14 mouse cellular contexts compared by ENCODE assay signal in genomic region chr9:87077919-87078318, GRCm38 (mm10). TPM values are rescaled to one million over a fixed set of nuclear protein-coding genes. Genes with fewer than 3 reads are reported as not detected.
DNase-seq lines count a peak whose midpoint lies in the region; ATAC-seq lines count a peak whose summit lies in the region.
"Had no signal": no experiment of that assay in that cellular context is flagged by ENCODE, and none has a peak within 500 bp of the region (broad histone marks: within the 10 kb centered on the region; RNA-seq: fewer than 3 reads in every experiment).

No protein-coding gene starts in this region.

- H3K4me2 ChIP-seq in heart, embryonic 14.5 days (ENCODE audit: low read length): no peak overlapping the region
- no peak overlapping the region for H3K4me2 ChIP-seq in midbrain, embryonic 12.5 days (replicated peaks)
- H3K4me2 ChIP-seq in midbrain, embryonic 15.5 days: no peak overlapping the region
- no peak overlapping the region for H3K4me2 ChIP-seq in forebrain, embryonic 13.5 days
- no peak overlapping the region for H3K4me2 ChIP-seq in stomach, embryonic 14.5 days (replicated peaks; ENCODE audit: low read depth, low read length)
- H3K4me2 ChIP-seq: hindbrain, embryonic 15.5 days; lung, embryonic 15.5 days had no signal

- H3K4me1 ChIP-seq in heart, embryonic 14.5 days (ENCODE audit: control insufficient read depth in 2 of 2, insufficient read depth in 2 of 2, low read length in 2 of 2): peaks cover 3 to 5% of the 10 kb centered on the region in 2 experiments; a peak in 3 of 4 replicates
- no peaks in the 10 kb centered on the region; the same call in 1 of the 2 replicates for H3K4me1 ChIP-seq in midbrain, embryonic 12.5 days
- H3K4me1 ChIP-seq in midbrain, embryonic 15.5 days: no peaks in the 10 kb centered on the region
- H3K4me1 ChIP-seq in forebrain, embryonic 13.5 days: no peaks in the 10 kb centered on the region
- H3K4me1 ChIP-seq in stomach, embryonic 14.5 days (ENCODE audit: control insufficient read depth, insufficient read depth, low read length): no peaks in the 10 kb centered on the region
- H3K4me1 ChIP-seq: hindbrain, embryonic 15.5 days; lung, embryonic 15.5 days; megakaryocyte, embryonic 14.5 days had no signal

- H3K9ac ChIP-seq in heart, embryonic 14.5 days (ENCODE audit: low read length): no peak overlapping the region
- no peak overlapping the region for H3K9ac ChIP-seq in midbrain, embryonic 12.5 days (replicated peaks)
- H3K9ac ChIP-seq in midbrain, embryonic 15.5 days: no peak overlapping the region
- no peak overlapping the region for H3K9ac ChIP-seq in forebrain, embryonic 13.5 days
- H3K9ac ChIP-seq in stomach, embryonic 14.5 days (replicated peaks; ENCODE audit: low read depth, low read length): no peak overlapping the region
- H3K9ac ChIP-seq: hindbrain, embryonic 15.5 days; lung, embryonic 15.5 days had no signal

- DNase-seq in heart, postnatal 14 days: no peak
- no peak for DNase-seq in layer of hippocampus, adult 11-12 months (ENCODE audit: low spot score)
- DNase-seq: cerebellum, adult 11-12 months; liver; right cerebral cortex, adult 18-20 months had no signal

- no peaks in the 10 kb centered on the region for H3K9me3 ChIP-seq in heart, embryonic 14.5 days (ENCODE audit: control insufficient read depth, low read length)
- H3K9me3 ChIP-seq in midbrain, embryonic 12.5 days: no peaks in the 10 kb centered on the region
- H3K9me3 ChIP-seq in midbrain, embryonic 15.5 days: no peaks in the 10 kb centered on the region
- H3K9me3 ChIP-seq in forebrain, embryonic 13.5 days (replicated peaks): no peaks in the 10 kb centered on the region
- H3K9me3 ChIP-seq in stomach, embryonic 14.5 days (ENCODE audit: control insufficient read depth, low read depth, low read length): no peaks in the 10 kb centered on the region
- H3K9me3 ChIP-seq: hindbrain, embryonic 15.5 days; lung, embryonic 15.5 days; megakaryocyte, embryonic 14.5 days had no signal

- no peaks in the 10 kb centered on the region for H3K36me3 ChIP-seq in heart, embryonic 14.5 days (ENCODE audit: control insufficient read depth, insufficient read depth, low read length)
- H3K36me3 ChIP-seq in midbrain, embryonic 12.5 days: peaks cover 14% of the 10 kb centered on the region; the same call in 1 of the 2 replicates
- H3K36me3 ChIP-seq in midbrain, embryonic 15.5 days (replicated peaks): no peaks in the 10 kb centered on the region; the same call in 1 of the 2 replicates
- H3K36me3 ChIP-seq in forebrain, embryonic 13.5 days (ENCODE audit: poor library complexity, severe bottlenecking): 0 out of 2 replicates have a peak, but pooled peaks cover 10% of the 10 kb centered on the region
- H3K36me3 ChIP-seq in stomach, embryonic 14.5 days (ENCODE audit: control insufficient read depth, insufficient read depth, low read length): no peaks in the 10 kb centered on the region
- H3K36me3 ChIP-seq: hindbrain, embryonic 15.5 days; lung, embryonic 15.5 days had no signal

- no peak overlapping the region for H3K4me3 ChIP-seq in heart, embryonic 14.5 days (ENCODE audit: control insufficient read depth in 1 of 2, insufficient read depth in 1 of 2, low read depth in 1 of 2, low read length in 2 of 2)
- no peak overlapping the region for H3K4me3 ChIP-seq in midbrain, embryonic 12.5 days
- no peak overlapping the region for H3K4me3 ChIP-seq in midbrain, embryonic 15.5 days
- no peak overlapping the region for H3K4me3 ChIP-seq in forebrain, embryonic 13.5 days
- no peak overlapping the region for H3K4me3 ChIP-seq in stomach, embryonic 14.5 days (ENCODE audit: low read depth, low read length)
- H3K4me3 ChIP-seq: hindbrain, embryonic 15.5 days; lung, embryonic 15.5 days; megakaryocyte, embryonic 14.5 days had no signal

- peak overlapping the region; percentile 17 to 20; a peak in 2 of 4 replicates for H3K27ac ChIP-seq in heart, embryonic 14.5 days (replicated peaks in 1 of 2; ENCODE audit: control insufficient read depth in 1 of 2, insufficient read depth in 1 of 2, low read depth in 2 of 2, low read length in 2 of 2)
- H3K27ac ChIP-seq in midbrain, embryonic 12.5 days (replicated peaks): no peak overlapping the region
- no peak overlapping the region for H3K27ac ChIP-seq in midbrain, embryonic 15.5 days
- H3K27ac ChIP-seq in forebrain, embryonic 13.5 days: no peak overlapping the region
- no peak overlapping the region for H3K27ac ChIP-seq in stomach, embryonic 14.5 days (ENCODE audit: low read length)
- H3K27ac ChIP-seq: hindbrain, embryonic 15.5 days; lung, embryonic 15.5 days had no signal

- ATAC-seq in heart, embryonic 14.5 days (ENCODE audit: insufficient number of reproducible peaks, insufficient read depth, low FRiP score, low read depth): no peak
- peak; percentile 68; the same call in 1 of the 2 replicates for ATAC-seq in midbrain, embryonic 12.5 days (ENCODE audit: low FRiP score, low read depth)
- ATAC-seq in midbrain, embryonic 15.5 days (replicated peaks): no peak
- ATAC-seq in forebrain, embryonic 13.5 days: peak; percentile 48; the same call in 1 of the 2 replicates
- ATAC-seq in stomach, embryonic 14.5 days (ENCODE audit: insufficient number of reproducible peaks, insufficient read depth, low FRiP score, low read depth): 0 out of 2 replicates have a peak, but pooled peaks have one; percentile 58
- ATAC-seq: Patski had no signal

- intact Hi-C loops in heart, postnatal 14 days (cut with DNase I): no loop called here

- 25% methylated on average over 2 of the region's 2 CpGs for WGBS in heart, embryonic 14.5 days
- 34% methylated on average over 2 of the region's 2 CpGs for WGBS in midbrain, embryonic 12.5 days
- WGBS in midbrain, embryonic 15.5 days: 42% methylated on average over 2 of the region's 2 CpGs
- WGBS in forebrain, embryonic 13.5 days: 30% methylated on average over 2 of the region's 2 CpGs
- 9% methylated on average over 2 of the region's 2 CpGs for WGBS in stomach, embryonic 14.5 days

- no peaks in the 10 kb centered on the region for H3K27me3 ChIP-seq in heart, embryonic 14.5 days (ENCODE audit: control insufficient read depth, insufficient read depth, low read length)
- H3K27me3 ChIP-seq in midbrain, embryonic 12.5 days: no peaks in the 10 kb centered on the region
- H3K27me3 ChIP-seq in midbrain, embryonic 15.5 days (replicated peaks): no peaks in the 10 kb centered on the region
- no peaks in the 10 kb centered on the region for H3K27me3 ChIP-seq in forebrain, embryonic 13.5 days
- H3K27me3 ChIP-seq in stomach, embryonic 14.5 days (ENCODE audit: control insufficient read depth, insufficient read depth, low read length): no peaks in the 10 kb centered on the region
- H3K27me3 ChIP-seq: hindbrain, embryonic 15.5 days; lung, embryonic 15.5 days; megakaryocyte, embryonic 14.5 days; Patski had no signal

RNA-seq across cellular contexts. Expression of gene Cyb5r4, which starts 56.1 kb away (rescaled TPM):
- polyA plus RNA-seq in heart, embryonic 14.5 days (2014; fragmentation: Nextera tagmentation; extraction: Ambion mirVana): 44.4 and 45.3 TPM in 2 replicates
- 10 to 100 TPM; 26.3 to 29.0 TPM for total RNA-seq in heart, postnatal 14 days (2021)
- 104 and 109 TPM in 2 replicates for polyA plus RNA-seq in midbrain, embryonic 12.5 days (2016; fragmentation: Nextera tagmentation; extraction: Ambion mirVana)
- 55.0 and 56.9 TPM in 2 replicates for polyA plus RNA-seq in midbrain, embryonic 15.5 days (2015; fragmentation: Nextera tagmentation; extraction: Ambion mirVana)
- 92.0 and 93.9 TPM in 2 replicates for polyA plus RNA-seq in forebrain, embryonic 13.5 days (2015; fragmentation: Nextera tagmentation; extraction: Ambion mirVana)
- 43.9 and 49.7 TPM in 2 replicates for polyA plus RNA-seq in stomach, embryonic 14.5 days (2014; fragmentation: Nextera tagmentation; extraction: Ambion mirVana)

Comparison
In these comparisons a context has a peak if more than half of its experiments do, and no peak if none do; other contexts are left out.
1. ATAC-seq: peak in midbrain, embryonic 12.5 days (single experiment), forebrain, embryonic 13.5 days (single experiment) and stomach, embryonic 14.5 days (single experiment); none in heart, embryonic 14.5 days (single experiment) and midbrain, embryonic 15.5 days (single experiment).
2. H3K27ac ChIP-seq: peak in heart, embryonic 14.5 days (2 of 2); none in midbrain, embryonic 12.5 days (single experiment), midbrain, embryonic 15.5 days (single experiment), forebrain, embryonic 13.5 days (single experiment) and stomach, embryonic 14.5 days (single experiment).